Mouse (Mus musculus): ENCODE results near the gene Atp13a2.

Gene Atp13a2

DNA sequence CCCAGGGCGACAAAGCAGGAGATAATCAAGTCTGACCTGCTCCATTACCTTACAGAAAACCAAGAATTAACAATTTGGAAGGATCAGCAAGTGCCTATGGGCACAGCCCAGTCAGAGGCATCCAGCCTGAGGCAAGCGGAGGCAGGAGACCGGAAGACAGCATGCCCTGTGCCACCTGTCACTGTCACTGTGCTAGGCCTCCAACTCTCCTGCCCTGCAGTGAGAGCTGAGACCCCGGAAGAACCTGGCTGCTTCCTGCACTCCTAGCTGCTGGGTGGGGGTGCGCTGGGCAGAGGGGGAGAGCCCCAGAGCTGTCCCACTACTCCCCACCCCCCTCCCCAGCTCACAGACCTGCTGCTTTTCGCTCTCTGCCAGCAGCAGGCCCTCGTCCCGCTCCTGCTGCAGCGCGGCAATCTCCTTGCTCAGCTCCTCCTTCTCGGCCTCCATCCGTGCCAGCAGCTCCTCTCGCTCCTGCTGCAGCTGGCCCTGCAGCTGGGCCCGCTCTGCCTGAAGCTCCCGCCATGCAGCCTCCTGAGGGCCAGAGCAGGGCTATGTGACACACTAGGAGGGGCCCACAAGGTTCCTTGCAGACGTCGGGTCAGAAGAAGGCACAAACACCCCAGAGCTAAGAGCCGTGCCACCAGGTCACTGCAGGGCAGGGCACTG, 44.0 kb downstream of the Atp13a2 start:
- no peak for DNase-seq (ENCODE audit: extremely low read depth, low read depth, low spot score)

DNA sequence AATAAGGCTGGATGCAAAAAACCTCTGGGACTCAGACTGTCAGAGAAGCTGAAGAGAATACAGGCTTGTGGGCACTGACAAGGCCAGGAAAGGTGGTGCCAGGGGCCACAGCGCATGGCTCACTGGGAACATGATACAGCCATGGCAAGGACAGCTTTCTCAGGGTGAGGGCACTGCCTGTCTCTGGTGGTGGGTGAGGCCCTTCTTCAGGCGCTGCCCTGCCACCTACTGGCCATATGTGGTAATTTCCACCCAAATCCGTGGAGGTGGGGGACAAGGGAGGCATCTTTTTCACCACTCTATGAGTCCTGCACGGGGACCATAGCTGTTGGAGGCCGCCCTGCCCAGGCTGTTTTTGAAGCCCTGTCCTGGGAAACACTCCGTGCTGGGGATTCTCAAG, 45.1 kb downstream of the Atp13a2 start:
- DNase-seq (ENCODE audit: extremely low read depth, low read depth, low spot score) = no peak

DNA sequence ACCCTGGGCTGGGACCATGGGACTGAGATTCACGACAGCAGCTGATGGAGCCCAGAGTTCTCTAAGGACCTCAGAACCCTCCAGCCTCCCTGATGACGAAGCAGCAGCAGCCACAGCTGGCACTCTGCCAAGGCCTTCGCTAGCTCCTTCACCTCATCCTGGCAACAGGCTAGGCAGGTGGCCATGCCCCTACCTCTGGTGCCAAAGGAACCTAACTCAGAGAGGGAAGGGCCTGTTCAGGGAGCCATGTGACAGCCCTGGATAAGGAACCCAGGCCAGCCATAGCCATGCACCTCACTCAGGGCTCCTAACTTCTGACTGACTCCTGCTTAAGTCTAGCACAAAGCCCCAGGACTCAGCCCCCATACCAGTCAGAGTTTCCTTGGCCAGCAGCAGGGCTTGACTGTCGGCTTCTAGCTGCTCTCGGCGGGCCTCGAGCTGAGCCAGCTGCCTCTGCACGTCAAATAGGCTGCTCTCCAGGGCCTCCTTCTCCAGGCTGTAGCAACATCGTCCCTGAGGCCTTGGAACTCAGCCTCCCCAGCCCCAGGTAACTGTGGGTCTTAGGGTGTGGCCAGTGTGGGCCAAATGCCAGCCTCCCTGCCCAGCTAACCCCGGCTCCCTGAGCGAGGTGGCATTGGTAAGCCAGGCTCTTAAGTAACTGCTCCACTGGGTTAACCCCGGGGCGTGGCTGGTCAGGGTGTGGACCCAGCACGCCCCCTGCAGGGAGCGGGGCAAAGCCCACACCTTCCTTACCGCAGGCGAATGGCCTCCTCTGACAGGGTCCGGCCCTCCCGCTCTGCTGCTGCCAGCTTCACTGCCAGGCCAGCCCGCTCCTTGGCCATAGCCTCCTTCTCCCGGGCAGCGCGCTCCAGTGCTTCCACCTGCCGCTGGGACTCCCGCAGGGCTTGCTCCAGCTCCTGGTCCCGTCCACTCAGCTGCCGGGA, 47.2 kb downstream of the Atp13a2 start:
- no peak for DNase-seq (ENCODE audit: extremely low read depth, low read depth, low spot score)

DNA sequence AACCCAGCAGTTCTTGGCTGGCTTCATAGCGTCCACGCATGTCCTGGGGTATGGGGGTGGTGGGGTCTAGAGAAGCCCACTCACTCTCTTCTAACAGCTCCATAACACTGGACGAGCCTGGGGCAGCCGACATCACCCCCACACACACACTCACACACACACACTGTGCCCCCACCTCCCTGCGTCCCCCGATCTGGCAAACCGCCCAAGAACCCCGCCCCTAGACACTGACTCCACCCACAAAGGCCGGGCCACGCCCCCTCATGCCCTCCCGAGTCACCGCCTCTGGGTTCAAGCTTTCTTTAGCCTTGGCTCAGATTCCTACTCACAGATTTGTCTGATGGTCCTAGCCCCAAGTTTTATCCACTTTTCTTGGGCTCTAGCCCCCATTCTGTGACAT, 54.4 kb downstream of the Atp13a2 start:
- DNase-seq (ENCODE audit: extremely low read depth, low read depth, low spot score) = no peak

DNA sequence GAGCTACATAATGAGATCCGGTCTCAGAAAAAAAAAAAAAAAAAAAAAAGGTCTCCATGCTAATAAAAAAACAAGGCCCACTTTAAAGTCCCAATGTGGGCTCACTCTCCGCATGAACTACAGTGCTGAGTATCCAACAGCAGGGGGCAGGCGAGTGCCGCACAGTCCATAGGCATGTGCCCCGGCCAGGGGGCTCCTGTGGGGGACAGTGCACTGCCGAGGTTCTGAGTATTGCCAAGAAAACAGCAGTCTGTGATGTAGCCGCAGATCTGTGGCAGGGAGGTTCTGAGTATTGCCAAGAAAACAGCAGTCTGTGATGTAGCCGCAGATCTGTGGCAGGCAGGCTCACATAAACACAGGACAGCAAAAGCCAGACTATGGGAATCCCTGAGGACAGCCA, 58.1 kb downstream of the Atp13a2 start:
- no peak for DNase-seq (ENCODE audit: extremely low read depth, low read depth, low spot score)

DNA sequence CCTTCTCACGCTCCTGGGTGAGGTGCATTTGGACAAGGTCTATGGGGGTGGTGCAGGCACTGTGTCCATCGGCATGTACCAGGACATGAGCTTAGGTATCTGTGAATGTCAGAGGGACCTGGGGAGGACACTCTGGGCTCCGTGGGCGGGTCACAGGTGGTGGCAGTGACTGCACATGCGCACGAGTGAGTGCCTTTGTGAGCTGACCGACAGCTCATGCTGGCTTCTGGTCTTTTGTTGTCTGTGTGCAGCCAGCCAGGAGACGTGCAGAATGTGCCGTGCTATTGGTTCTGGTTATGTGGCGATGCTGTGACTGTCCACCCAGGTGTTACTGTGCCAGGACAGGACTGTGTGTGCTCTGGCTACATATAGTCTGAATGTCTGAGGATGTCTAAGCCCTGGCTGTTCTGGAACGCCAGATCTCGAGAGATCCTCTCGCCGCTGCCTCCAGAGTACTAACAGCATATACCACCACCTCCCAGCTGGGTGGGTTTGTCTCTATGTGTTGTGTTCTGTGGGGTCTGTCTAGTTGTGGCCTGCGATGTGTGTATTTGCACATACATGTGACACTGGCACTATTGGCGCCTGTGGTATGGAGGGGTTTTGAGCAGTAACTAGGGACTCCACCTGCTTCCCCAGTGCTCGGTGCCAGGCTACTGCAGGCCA, 62.3 kb downstream of the Atp13a2 start:
- DNase-seq (ENCODE audit: extremely low read depth, low read depth, low spot score) = no peak

DNA sequence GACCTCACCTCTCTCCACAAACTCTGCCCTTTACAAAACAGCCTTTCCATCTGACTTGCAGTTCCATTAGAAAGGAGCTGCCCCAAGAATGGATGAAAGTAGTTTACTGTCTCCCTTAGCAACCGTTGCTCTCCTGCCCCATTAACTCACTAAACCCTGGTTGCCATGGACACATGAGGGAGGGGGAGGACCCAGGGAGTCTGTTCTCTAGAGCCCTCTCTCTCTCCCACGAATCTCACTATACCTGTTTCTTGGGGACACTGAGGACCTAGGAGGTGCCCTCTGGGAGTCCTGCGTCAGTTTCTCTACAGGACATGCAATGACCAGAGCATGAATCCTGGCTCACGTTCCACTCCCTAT, 62.8 kb downstream of the Atp13a2 start:
- no peak for DNase-seq (ENCODE audit: extremely low read depth, low read depth, low spot score)

DNA sequence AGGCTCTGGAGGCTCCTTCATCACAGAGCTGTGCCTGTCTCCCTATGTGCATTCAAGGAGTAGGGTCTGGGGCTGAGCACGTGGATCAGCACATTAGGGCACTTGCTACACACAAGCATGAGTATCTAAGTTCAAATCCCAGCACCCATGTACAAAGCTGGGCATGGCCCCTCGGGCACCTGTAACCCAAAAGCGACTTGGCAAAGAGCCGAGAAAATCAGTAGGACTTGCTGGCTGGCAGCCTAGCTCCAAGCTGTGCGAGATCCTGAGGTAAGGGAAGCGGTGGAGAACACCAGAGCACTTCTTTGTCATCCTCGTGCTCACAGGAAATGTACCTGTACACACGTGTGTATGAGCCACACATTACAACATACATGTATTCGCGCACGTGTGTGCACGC, 65.8 kb downstream of the Atp13a2 start:
- DNase-seq (ENCODE audit: extremely low read depth, low read depth, low spot score) = no peak

DNA sequence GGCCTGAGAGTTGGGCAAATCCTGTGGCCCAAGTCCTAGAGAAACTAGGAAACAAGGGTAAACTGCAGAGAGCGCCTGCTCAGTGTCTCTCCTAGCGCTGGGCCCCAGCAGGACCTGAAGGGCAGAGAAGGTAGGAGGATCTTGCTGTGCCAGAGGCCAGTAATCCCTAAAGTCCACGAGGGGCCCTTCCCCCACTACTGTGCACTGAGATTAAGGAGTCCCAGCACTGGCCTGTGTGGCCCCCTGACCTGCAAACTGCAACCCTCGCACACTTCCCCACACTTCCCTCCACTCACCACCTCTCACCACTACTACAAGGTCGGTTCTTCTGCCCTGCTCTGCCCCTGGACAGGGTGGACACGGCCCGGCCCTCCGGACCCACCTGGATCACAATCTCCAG, 66.5 kb downstream of the Atp13a2 start:
- no peak for DNase-seq (ENCODE audit: extremely low read depth, low read depth, low spot score)

DNA sequence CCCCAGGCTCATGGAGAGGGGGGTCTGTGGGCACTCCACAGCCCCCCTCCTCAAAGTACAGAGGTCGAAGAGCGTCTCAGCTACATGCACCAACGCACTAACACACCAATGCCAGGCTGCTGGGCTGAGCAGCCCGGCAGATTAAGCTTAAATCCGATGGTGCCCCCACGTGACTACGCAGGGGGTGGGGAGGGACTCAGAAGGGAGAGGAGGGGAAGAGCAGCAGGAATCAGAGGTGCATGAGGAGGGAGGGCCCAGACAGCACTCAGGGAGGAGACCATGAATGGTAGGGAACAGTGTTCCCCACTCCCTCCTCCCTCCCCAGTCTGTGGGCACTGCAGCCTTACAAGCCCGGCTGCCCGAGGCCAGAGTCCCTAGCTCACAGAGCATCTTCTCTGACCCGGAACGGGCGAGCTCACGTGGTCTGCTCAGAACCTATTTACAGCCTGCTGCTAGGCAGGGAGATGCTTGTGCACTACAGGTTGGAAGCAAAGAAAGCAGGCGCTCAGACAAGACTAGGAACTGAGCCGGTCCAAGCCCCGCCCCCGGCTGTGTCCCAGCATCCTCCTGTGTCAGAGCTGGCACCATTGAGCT, 67.0 kb downstream of the Atp13a2 start:
- no peak for DNase-seq (ENCODE audit: extremely low read depth, low read depth, low spot score)
